Mouse (Mus musculus) brain, embryonic 14.5 days (tissue): ENCODE data around the gene Hist2h2ab.

Experiments used
- CTCF ChIP-seq: fragments of 200-500 bp; IDR thresholded peaks from 2 replicates; pipeline ENCODE4 v1.5.1; 2012; ENCODE audit warnings: inconsistent platforms, mild to moderate bottlenecking, moderate library complexity, borderline replicate concordance; ENCODE audit not compliant: insufficient read depth, insufficient read length; ENCODE audit errors: extremely low read depth
- POLR2A ChIP-seq: fragments of 200-500 bp; IDR thresholded peaks from 2 replicates; pipeline ENCODE4 v1.6.1; 2012; ENCODE audit warnings: mild to moderate bottlenecking, inconsistent platforms, borderline replicate concordance; ENCODE audit not compliant: poor library complexity, insufficient read depth, insufficient read length, severe bottlenecking; ENCODE audit errors: extremely low read depth

GRCm38 (mm10) chr3:96225421-96225820, 5.8 kb downstream of the Hist2h2ab start:
- no peak for TF ChIP-seq CTCF
- no peak for TF ChIP-seq POLR2A
